Mouse (Mus musculus) small intestine, adult 2 months (tissue): ENCODE results near the gene Dusp2. TPM values are rescaled to one million over a fixed set of nuclear protein-coding genes. Genes with fewer than 3 reads are reported as not detected.

Experiments
- H3K27ac ChIP-seq: fragments of 200-500 bp; 2 replicates; pipeline ENCODE4 v1.5.1; 2012; ENCODE audit warnings: low read depth, low read length, control low read depth, inconsistent platforms; ENCODE audit not compliant: insufficient read depth
- H3K27me3 ChIP-seq: fragments of 200-500 bp; 2 replicates; pipeline ENCODE4 v1.6.1; 2012; ENCODE audit warnings: mild to moderate bottlenecking, moderate library complexity, low read length, inconsistent platforms; ENCODE audit not compliant: control insufficient read depth, insufficient read depth
- H3K36me3 ChIP-seq: fragments of 200-500 bp; 2 replicates; pipeline ENCODE4 v1.6.1; 2012; ENCODE audit warnings: mild to moderate bottlenecking, low read length, control low read depth, inconsistent platforms; ENCODE audit not compliant: control insufficient read depth, insufficient read depth
- H3K4me1 ChIP-seq: fragments of 200-500 bp; 2 replicates; pipeline ENCODE4 v1.6.1; 2012; ENCODE audit warnings: low read length, inconsistent platforms, mixed read lengths; ENCODE audit not compliant: control insufficient read depth, insufficient read depth, insufficient read length
- H3K4me3 ChIP-seq: fragments of 200-500 bp; 2 replicates; pipeline ENCODE4 v1.5.1; 2012; ENCODE audit warnings: low read depth, mild to moderate bottlenecking, control low read depth, inconsistent platforms, low read length, moderate library complexity
- CTCF ChIP-seq: fragments of 200-500 bp; IDR thresholded peaks from 2 replicates; pipeline ENCODE4 v1.5.1; 2012; ENCODE audit warnings: low read depth, mild to moderate bottlenecking, control low read depth, inconsistent platforms, low read length, moderate library complexity, mixed read lengths; ENCODE audit not compliant: insufficient replicate concordance, insufficient read length; ENCODE audit errors: extremely low read depth
- POLR2A ChIP-seq: fragments of 200-500 bp; IDR thresholded peaks from 2 replicates; pipeline ENCODE4 v1.6.1; 2012; ENCODE audit warnings: low read depth, mild to moderate bottlenecking, control low read depth, inconsistent platforms, low read length, moderate library complexity
- WGBS: fragments of 180-500 bp; shearing (Covaris S2); methylation state at CpG from one replicate; pipeline ENCODE4 v1.1.7; 2018; 5-methylcytosine and 5-hydroxymethylcytosine counted together
- polyA plus RNA-seq: library from polyadenylated mRNA; depleted of rRNA; stranded (reverse); fragments of >200 nt; gene quantifications from 2 replicates; pipeline ENCODE4 v1.2.3, GENCODE M21; 2012

The Dusp2 gene
- polyA plus RNA-seq, 1 experiment: 10.2 TPM

GRCm38 (mm10) chr2:127304609-127305210 is 31.2 kb upstream of the Dusp2 start:
- Histone ChIP-seq H3K4me1 (no peaks in the 10 kb centered on the region), H3K36me3 (peaks cover 5% of the 10 kb centered on the region), H3K4me3 (no peak overlapping the region), H3K27me3 (no peaks in the 10 kb centered on the region), H3K27ac (no peak overlapping the region)
- 80% methylated on average over 3 of the region's 3 CpGs for WGBS
- TF ChIP-seq POLR2A: no peak
- TF ChIP-seq CTCF: no peak

DNA sequence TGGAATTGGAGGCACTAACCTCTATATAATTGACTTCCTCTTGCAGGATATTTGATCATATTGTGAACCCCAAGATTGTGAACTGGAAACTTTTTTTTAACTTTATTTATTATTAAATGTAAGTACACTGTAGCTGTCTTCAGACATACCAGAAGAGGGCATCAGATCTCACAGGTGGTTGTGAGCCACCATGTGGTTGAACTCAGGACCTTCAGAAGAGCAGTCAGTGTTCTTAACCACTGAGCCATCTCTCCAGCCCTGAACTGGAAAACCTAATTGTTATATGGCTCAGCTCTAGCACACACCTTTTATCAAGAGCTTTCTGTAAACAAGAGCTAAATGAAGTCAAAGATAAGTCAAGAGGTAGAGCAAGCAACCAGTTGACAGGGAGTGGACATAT is 29.8 kb upstream of the Dusp2 start:
- Histone ChIP-seq H3K36me3 (no peaks in the 10 kb centered on the region; the same call in 1 of the 2 replicates), H3K27me3 (no peaks in the 10 kb centered on the region), H3K4me1 (peaks cover 2% of the 10 kb centered on the region; the same call in 1 of the 2 replicates), H3K4me3 (no peak overlapping the region), H3K27ac (no peak overlapping the region)
- TF ChIP-seq POLR2A: no peak
- no peak for TF ChIP-seq CTCF

DNA sequence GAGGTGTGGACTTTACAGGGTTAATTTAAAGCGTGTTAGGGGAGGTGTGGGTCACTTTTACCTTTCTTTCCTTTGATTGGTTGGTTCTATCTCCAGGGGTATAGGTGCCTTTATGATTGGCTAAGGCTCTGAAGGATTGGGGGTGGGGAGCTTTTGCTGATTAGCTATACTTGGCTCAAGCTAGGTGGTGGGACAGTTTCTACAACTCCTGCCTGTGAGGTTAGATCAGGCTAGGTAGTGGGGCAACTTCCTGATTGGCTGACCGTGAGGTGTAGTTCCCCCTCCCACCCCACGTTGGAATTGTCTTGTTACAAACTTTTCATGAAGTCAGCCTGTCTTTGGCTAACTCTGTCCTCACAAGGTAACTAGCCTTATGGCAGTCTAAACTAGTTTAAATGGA is 28.8 kb upstream of the Dusp2 start:
- no peaks in the 10 kb centered on the region for H3K27me3 ChIP-seq
- 41% methylated on average over 3 of the region's 3 CpGs for WGBS
- H3K36me3 ChIP-seq: no peaks in the 10 kb centered on the region
- H3K4me3 ChIP-seq: no peak overlapping the region
- peaks cover 2% of the 10 kb centered on the region; the same call in 1 of the 2 replicates for H3K4me1 ChIP-seq
- H3K27ac ChIP-seq: no peak overlapping the region
- TF ChIP-seq CTCF (no peak), POLR2A (no peak)

GRCm38 (mm10) chr2:127308660-127309059 is 27.3 kb upstream of the Dusp2 start:
- H3K27ac ChIP-seq: no peak overlapping the region
- no peak overlapping the region for H3K4me3 ChIP-seq
- H3K4me1 ChIP-seq: peaks cover 2% of the 10 kb centered on the region; the same call in 1 of the 2 replicates
- no peaks in the 10 kb centered on the region for H3K36me3 ChIP-seq
- 87% methylated on average over 2 of the region's 2 CpGs for WGBS
- H3K27me3 ChIP-seq: no peaks in the 10 kb centered on the region
- no peak for TF ChIP-seq CTCF

DNA sequence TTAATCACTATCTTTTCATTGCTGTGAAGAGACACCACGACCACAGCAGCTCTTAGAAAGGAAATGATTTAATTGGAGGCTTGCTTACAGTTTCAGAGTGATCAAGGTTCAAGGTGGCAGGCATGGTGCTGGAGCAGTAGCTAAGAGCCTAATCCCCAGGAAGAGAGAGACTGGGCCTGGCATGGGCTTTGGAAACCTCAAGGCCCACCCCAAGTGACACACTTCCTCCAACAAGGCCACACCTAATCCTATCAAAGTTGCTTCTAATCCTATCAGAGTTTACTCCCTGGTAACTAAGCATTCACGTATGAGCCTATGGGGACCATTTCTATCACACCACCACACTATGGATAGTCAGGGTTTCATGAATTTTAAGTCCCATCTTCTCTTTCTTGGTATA is 25.7 kb upstream of the Dusp2 start:
- Histone ChIP-seq H3K27ac (no peak overlapping the region), H3K4me3 (no peak overlapping the region), H3K27me3 (no peaks in the 10 kb centered on the region), H3K4me1 (peaks cover 2% of the 10 kb centered on the region; the same call in 1 of the 2 replicates), H3K36me3 (no peaks in the 10 kb centered on the region)
- WGBS: 23% methylated on average over 2 of the region's 2 CpGs
- no peak for TF ChIP-seq CTCF
- no peak for TF ChIP-seq POLR2A

GRCm38 (mm10) chr2:127310685-127311084 is 25.3 kb upstream of the Dusp2 start:
- WGBS: 89% methylated on average over 7 of the region's 7 CpGs
- no peaks in the 10 kb centered on the region for H3K36me3 ChIP-seq
- no peak overlapping the region for H3K27ac ChIP-seq
- H3K4me3 ChIP-seq: no peak overlapping the region
- H3K4me1 ChIP-seq: peaks cover 2% of the 10 kb centered on the region; the same call in 1 of the 2 replicates
- no peaks in the 10 kb centered on the region for H3K27me3 ChIP-seq
- no peak for TF ChIP-seq POLR2A
- TF ChIP-seq CTCF: no peak

GRCm38 (mm10) chr2:127311193-127311592 is 24.8 kb upstream of the Dusp2 start:
- WGBS: 78% methylated on average over 1 of the region's 1 CpGs
- peaks cover 2% of the 10 kb centered on the region; the same call in 1 of the 2 replicates for H3K4me1 ChIP-seq
- H3K4me3 ChIP-seq: no peak overlapping the region
- no peaks in the 10 kb centered on the region for H3K36me3 ChIP-seq
- H3K27ac ChIP-seq: no peak overlapping the region
- H3K27me3 ChIP-seq: no peaks in the 10 kb centered on the region
- TF ChIP-seq POLR2A (no peak), CTCF (no peak)
